Mouse (Mus musculus) adrenal gland, postnatal 36 days (tissue): ENCODE data around the gene Prss48. TPM values are rescaled to one million over a fixed set of nuclear protein-coding genes. Genes with fewer than 3 reads are reported as not detected.

ENCODE experiments used
- DNase-seq, 2 experiments: peaks; one replicate each; pipeline ENCODE4 v3.0.0; 2021; ENCODE audit warnings: mixed read lengths in 1 of 2
- long read RNA-seq, 2 experiments: library from polyadenylated mRNA; stranded (forward); transcript quantifications; one replicate each; pipeline ENCODE4 v2.0.0; 2021; ENCODE audit warnings: borderline sequencing depth in 2 of 2
- total RNA-seq, 2 experiments: library from RNA; stranded (reverse); gene quantifications; 2 replicates each; pipeline ENCODE4 v1.2.3; 2021

The Prss48 gene
- not detected for total RNA-seq
- long read RNA-seq, experiment 1, result 0 reads
- long read RNA-seq, experiment 2, result 0 reads

DNA sequence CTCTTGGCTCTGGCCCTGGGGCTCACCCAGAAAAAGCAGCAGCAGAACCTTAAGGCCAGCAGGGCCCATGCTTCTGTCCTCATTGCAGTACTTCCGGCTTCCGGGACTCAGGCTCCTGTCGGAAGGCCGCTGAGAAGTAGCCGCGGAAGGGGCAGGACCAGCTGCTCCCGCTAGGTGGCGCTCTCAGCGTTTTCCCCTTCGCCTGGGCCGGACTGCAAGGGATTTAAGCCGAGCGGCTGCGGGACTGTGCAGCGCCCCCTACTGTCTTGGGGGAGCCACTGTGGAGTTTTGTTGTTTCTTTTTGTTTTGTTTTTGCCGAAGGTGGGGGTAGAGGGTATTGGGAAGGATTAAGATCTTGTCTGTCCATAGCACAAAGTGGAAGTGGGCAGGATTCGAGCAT is at the start of gene Prss48:
TSS of gene Prss48 (minus strand) at position 69 of the 400 bp plus-strand sequence.
- no peak for DNase-seq

DNA sequence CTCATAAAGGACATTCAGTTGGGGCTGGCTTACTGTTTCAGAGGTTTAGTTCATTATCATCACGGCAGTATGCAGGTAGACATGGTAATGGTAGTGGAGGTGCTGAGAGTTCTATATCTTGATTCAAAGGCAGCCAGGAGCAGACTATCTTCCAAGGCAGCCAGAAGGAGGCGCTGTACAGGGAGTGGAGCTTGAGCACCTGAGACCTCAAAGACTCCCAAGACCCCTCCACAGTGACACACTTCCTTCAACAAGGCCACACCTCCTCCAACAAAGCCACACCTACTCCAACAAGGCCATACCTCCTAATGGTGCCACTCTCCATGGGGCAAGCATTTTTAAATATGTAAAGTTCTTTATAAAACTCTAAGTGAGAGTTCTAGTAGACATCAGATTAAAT is 46.8 kb upstream of the Prss48 start:
- DNase-seq, result no peak

- no peak for DNase-seq
These were observed 45.6 kb upstream of the Prss48 start for GRCm38 (mm10) chr3:86047686-86048408.

GRCm38 (mm10) chr3:86040286-86041201 is 38.3 kb upstream of the Prss48 start:
- DNase-seq, result peak; percentile 6 to 61

- peak; percentile 16 to 27 for DNase-seq
These were observed 36.4 kb upstream of the Prss48 start for GRCm38 (mm10) chr3:86038648-86039047.

GRCm38 (mm10) chr3:86037926-86038484 is 35.7 kb upstream of the Prss48 start:
- no peak for DNase-seq

GRCm38 (mm10) chr3:86033455-86034090 is 31.3 kb upstream of the Prss48 start:
- DNase-seq, result no peak

DNA sequence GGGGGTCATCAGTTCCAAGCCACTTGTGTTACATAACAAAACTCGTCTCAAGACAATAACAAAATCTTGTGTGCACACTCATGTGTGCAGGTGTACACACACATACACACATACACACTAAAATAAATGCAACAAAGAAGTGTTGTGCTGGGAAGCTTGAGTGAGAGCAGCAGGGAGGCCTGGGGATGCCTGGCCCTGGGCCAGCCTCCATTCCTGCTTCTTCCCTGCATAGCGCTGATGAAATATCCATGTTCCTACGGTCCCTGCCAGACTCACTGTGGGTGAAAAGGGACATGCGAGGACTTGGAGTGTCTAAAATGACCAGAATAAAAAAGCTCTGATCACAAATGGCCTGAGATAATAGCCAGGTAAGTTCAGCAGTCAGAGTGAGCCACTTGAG is 28.3 kb upstream of the Prss48 start:
- no peak for DNase-seq

DNA sequence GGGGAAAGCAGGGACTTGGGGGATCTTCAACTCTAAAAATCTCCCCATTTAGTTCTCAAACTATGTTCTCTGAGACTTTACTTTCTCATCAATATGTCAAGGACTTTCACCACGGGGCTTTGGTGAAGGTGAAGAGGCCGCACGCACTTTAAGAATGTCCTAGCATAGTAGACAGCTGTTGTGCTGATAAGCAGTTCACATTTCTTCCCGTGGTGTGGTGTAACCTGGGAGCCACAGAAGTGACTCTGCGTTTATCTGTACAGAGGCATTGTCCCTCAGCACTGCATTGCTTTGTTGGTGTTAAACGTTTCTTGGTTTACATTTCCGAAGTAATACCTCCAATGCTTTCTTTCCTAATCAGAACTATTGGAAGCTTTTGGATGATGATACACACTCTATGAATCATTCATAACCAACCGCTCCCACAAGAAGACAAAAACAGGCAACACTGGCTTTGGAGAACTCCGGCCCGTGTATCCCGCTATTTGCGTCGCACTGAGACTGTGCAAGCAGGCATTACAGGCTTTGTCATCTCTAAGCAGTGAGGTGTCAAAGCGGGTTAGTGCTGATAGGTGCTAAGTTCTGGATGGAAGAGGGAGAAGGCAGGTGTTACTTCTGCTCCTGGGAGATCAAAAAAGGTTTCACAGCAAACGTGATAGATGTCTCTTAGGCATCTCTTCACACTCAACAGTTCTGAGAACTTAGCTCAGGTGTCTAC is 26.5 kb upstream of the Prss48 start:
- DNase-seq, result no peak

DNA sequence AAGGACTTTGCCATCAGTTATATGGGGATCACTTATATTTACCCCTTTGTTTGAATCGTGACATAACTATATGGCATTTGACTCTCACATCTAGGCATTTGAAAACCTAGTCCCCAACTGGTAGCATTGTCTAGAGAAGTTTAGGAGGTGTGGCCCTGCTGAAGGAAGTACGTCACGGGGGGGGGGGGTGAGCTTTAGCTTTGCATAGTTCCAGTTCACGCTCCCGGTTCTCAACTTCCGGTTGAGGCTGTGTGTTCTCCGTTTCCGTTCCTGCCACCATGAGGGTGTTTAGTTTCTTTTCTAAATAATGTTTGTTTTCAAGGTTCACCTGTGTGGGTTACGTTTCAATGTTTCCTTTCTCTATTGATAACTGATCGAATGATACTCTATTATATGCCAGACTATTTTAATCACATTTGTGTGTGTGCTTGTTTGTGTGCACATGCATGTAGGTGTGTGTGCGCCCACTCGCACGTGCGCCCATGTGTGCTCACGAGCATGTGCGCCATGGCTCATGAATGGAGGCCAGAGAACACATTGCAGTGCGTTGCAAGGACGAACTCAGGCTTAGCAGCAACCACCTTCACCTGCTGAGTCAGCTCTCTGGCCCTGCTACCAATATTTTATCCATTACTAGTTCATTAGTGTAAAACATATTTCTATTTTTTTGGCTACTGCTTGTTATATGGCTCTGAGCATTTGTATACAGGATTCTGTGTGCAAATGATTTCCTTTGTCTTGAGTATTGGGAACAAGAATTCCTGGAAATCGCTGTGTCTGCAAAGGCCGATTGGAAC is 23.2 kb upstream of the Prss48 start:
- no peak for DNase-seq

- DNase-seq, result no peak
These were observed 21.9 kb upstream of the Prss48 start for GRCm38 (mm10) chr3:86024065-86024795.

- DNase-seq, result no peak
These were observed 19.4 kb upstream of the Prss48 start for GRCm38 (mm10) chr3:86021651-86022050.

DNA sequence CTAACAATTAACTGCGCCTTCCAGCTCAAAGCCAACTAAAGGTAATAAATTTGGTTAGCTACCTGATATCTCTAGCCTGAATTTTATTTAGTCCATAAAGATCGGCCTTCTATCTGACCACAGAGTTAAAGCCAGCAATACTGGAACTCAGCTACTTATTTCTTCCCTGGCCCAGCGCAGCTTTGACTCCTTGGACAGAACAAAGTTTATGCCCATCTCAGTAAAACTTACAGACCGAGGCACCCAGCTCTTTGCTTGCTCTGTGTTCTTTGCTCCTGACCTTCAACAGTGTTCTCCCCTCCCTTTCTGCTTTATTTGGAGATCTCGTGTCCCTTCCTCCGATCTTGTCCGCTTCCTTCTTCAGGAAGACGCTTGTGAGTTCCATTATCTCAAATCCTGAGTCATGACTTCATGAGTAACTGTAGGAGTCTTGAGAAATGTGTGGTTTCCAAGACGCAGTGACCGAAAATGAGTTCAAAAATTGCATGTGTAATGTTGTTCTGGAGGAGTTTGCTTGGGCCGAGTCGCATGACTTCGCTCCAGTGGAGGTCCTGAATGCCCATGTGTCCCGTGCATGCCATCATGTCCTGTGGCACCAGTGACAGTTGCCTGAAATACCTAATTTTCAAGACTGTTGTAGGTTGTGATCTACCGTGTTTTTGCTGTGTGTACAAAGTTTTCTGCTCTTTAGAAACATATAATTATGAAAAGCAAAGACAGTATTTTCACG is 18.8 kb upstream of the Prss48 start:
- DNase-seq, result no peak

- no peak for DNase-seq
These were observed 15.2 kb upstream of the Prss48 start for GRCm38 (mm10) chr3:86017484-86017883.

GRCm38 (mm10) chr3:86016965-86017364 is 14.7 kb upstream of the Prss48 start:
- DNase-seq, result no peak

GRCm38 (mm10) chr3:86013837-86014236 is 11.5 kb upstream of the Prss48 start:
- DNase-seq, result no peak

GRCm38 (mm10) chr3:86011833-86012232 is 9.5 kb upstream of the Prss48 start:
- DNase-seq, result no peak

- DNase-seq, result no peak
These were observed 9.1 kb upstream of the Prss48 start for GRCm38 (mm10) chr3:86011373-86011772.

GRCm38 (mm10) chr3:86010618-86011017 is 8.3 kb upstream of the Prss48 start:
- DNase-seq, result no peak
